Mouse (Mus musculus) C2C12 (cell line): Measurements from ENCODE around the gene Mbtd1. TPM values are rescaled to one million over a fixed set of nuclear protein-coding genes. Genes with fewer than 3 reads are reported as not detected.

Experiments used
- H3K27me3 ChIP-seq: one replicate; pipeline ENCODE4 v1.6.1; 2011; ENCODE audit not compliant: control insufficient read depth, insufficient read depth, insufficient read length
- H3K36me3 ChIP-seq: one replicate; pipeline ENCODE4 v1.6.1; 2011; ENCODE audit not compliant: control insufficient read depth, insufficient read depth
- H3K4me3 ChIP-seq: one replicate; pipeline ENCODE4 v1.5.1; 2011; ENCODE audit warnings: mild to moderate bottlenecking, control low read depth; ENCODE audit not compliant: poor library complexity, insufficient read depth, severe bottlenecking
- H3K79me2 ChIP-seq: one replicate; pipeline ENCODE4 v1.6.1; 2011; ENCODE audit not compliant: control insufficient read depth, insufficient read depth
- H3K79me3 ChIP-seq: one replicate; pipeline ENCODE4 v1.6.1; 2011; ENCODE audit warnings: low read depth, control low read depth
- H3ac ChIP-seq: one replicate; pipeline ENCODE3; 2011; ENCODE audit warnings: low read depth; ENCODE audit not compliant: control insufficient read depth, insufficient read length
- MAX ChIP-seq: IDR thresholded peaks from one replicate; pipeline ENCODE4 v1.6.1; 2011; ENCODE audit warnings: mild to moderate bottlenecking, control low read depth
- USF1 ChIP-seq: IDR thresholded peaks from one replicate; pipeline ENCODE4 v1.6.1; 2011; ENCODE audit warnings: low read depth, mild to moderate bottlenecking, control low read depth, moderate library complexity
- polyA plus RNA-seq: library from polyadenylated mRNA; unstranded; fragments of >200 nt; fragmentation: generic; extraction: Trizol; gene quantifications from one replicate; pipeline ENCODE4 v1.2.1, GENCODE M21; 2012; ENCODE audit warnings: missing spikeins

Gene Mbtd1
- polyA plus RNA-seq, 1 experiment: 3.6 TPM

- H3ac ChIP-seq: peak within 1 kb of the TSS; percentile 87
- TF ChIP-seq MAX (peak; percentile 44), USF1 (no peak)
Measured at GRCm38 (mm10) chr11:93995720-93996305, 110.2 kb downstream of the Mbtd1 start, which contains the start of gene Spag9. Gene Spag9 (plus strand): TSS chr11:93996091.

More at GRCm38 (mm10) chr11:93995720-93996305, 110.2 kb downstream of the Mbtd1 start, which contains the start of gene Spag9:
- H3K4me3 ChIP-seq: peak within 1 kb of the TSS; percentile 86
- no peaks in the 10 kb centered on the region for H3K27me3 ChIP-seq
- H3K36me3 ChIP-seq: peaks cover 4% of the 10 kb centered on the region
- peaks cover 48% of the 10 kb centered on the region for H3K79me2 ChIP-seq
- peaks cover 43% of the 10 kb centered on the region for H3K79me3 ChIP-seq

Other genes starting within 250 kb of the Mbtd1 start
- 22.3 TPM for gene Utp18, start 86 bp upstream of the Mbtd1 start, polyA plus RNA-seq
- 982 TPM for gene Nme2, start 70.4 kb downstream of the Mbtd1 start, polyA plus RNA-seq
- gene Gm20390, start 82.4 kb downstream of the Mbtd1 start, polyA plus RNA-seq: 578 TPM
- gene Nme1, start 82.7 kb downstream of the Mbtd1 start, polyA plus RNA-seq: 109 TPM
- gene Spag9, start 110.2 kb downstream of the Mbtd1 start, polyA plus RNA-seq: 12.6 TPM